Mouse (Mus musculus) CH12.LX (cell line): ENCODE measurements around the gene Gm28845.

Source experiments
- KAT2A ChIP-seq: IDR thresholded peaks from 2 replicates; pipeline ENCODE4 v1.6.1; 2012; ENCODE audit warnings: low read length, improper control_type of control experiment, inconsistent platforms; ENCODE audit not compliant: insufficient replicate concordance
- MAX ChIP-seq: IDR thresholded peaks from 2 replicates; pipeline ENCODE4 v1.6.1; 2011; ENCODE audit warnings: low read length, improper control_type of control experiment

DNA sequence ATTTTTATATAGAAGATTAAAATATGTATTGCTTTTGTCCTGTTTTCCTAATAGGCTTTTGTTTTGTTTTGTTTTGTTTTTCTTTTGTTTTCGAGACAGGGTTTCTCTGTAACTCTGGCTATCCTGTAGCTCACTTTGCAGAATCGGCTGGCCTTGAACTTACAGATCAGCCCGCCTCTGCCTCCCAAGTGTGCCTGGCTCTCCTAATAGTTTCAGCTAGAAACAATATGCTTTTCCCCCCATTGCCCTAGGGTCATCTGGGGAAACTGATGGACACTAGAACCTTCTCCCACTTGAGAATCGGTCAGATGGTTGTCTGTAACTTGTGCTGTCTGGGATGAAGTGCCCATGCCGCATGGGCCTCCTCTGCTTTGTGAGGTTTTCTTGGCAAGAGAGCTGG lies 36.8 kb upstream of the Gm28845 start:
- TF ChIP-seq MAX: no peak
- TF ChIP-seq KAT2A: no peak
